Mouse (Mus musculus): ENCODE measurements around the gene Hspb9.

The Hspb9 gene

DNA sequence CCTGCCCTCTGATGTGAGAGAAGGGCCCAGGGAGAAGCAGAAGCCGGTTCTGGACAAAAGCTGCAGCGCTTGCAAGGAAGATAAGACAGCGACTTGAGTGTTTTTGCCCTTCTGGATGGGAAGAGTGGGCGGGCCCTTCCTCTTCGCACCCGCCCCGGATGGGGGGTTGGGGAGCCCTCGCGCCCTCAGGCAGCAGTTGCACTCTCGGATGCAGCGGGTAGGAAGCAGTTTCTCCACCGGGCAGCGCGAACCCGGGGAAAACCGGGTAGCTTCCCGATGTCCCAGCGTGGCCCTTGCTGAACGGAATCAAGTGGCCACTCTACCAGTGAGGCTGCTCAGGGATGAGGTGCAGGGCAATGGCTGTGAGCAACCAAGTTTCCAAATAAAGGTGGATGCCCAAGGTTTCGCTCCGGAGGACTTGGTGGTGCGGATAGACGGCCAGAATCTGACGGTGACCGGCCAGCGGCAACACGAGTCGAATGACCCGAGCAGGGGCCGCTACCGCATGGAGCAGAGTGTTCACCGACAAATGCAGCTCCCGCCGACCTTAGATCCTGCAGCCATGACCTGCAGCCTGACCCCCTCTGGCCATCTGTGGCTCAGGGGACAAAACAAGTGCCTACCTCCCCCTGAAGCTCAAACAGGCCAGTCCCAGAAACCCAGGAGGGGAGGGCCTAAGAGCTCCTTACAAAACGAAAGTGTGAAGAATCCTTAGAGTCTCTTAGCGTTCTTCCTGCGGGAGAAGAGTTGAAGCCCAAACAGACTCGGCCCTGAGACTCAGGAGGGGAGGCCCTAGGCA lies at the start of gene Hspb9:
TSS of gene Hspb9 (plus strand) at position 116 of the 799 bp plus-strand sequence.
- no peak for DNase-seq

DNA sequence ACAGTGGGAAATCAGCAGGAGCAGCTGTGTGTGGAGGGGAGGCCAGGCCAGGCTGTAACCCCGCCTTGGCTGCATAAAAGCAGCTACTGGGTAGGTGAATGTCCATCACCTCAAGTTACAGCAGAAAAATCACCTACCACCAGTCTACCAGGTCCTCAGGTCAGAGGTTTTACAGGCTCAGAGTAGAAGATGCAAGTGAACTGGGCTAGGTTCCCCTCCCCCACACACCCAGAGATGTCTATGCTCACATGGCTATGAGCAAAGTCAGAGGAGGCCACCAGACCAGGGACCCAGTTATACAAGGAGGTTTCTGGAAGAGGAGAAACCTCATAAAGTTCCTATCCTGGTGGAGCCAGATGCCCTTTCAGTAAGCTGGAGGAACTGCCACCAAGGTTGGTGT lies 42.6 kb upstream of the Hspb9 start:
- DNase-seq: no peak

DNA sequence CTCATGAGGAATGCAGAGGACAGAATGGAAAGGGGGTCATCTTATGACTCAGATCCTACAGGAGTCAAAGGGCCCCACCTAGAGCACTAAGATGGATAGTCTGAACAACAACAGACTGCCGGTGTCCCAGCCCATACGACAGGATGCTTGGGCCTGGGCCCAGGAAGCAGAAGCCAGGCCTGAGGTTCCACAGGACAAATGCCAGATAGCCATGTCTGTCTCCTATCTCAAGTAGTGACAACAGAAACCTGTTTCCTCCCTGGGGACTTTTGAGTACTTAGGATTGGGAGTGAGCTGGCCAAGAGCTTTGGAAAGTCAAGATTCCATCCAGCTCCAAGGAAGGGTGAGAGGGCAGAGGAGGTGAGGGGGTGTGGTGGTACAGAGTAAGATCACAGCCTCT lies 41.7 kb upstream of the Hspb9 start:
- peak in 1 of 2 experiments; percentile 22 for DNase-seq

DNA sequence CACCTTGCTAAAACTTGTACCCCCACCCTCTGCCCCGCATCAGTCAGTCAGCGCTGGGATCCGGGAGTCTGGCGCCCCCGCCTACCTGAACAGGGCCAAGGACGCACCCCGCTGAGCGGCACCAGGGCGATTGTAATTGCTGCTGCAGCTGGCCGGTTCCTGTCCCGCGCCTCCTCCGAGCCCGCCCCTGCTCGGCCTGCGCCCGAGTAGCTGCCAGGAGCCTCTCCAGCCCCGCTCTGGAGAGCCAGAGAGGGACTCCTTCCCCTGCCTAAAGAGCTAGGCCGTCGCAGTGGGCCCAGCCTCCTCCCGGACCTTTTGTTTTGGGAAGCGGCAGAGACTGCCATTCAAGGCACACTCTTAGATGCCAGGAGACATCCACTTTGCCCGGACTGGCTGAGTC lies 40.5 kb upstream of the Hspb9 start:
- peak; percentile 14 to 30 for DNase-seq

DNA sequence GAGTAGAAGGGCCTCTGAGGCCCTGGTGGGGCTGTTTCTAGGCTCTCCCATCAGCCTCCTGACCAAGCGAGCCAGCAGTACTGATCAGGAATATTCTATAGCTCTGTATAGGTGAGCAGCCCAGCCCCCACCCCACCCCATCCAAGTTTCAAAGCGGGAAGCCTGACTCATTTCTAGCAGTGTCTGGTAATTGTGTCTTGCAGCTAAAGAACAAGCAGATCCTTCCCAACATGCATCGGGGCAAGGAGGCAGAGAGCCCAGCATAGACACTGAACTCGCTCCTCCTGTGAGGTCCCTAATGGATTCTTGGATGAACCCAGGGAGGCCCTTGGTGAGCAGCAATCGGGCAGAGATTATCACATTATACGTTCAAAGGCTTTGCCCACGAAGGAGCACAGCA lies 35.8 kb upstream of the Hspb9 start:
- no peak for DNase-seq

DNA sequence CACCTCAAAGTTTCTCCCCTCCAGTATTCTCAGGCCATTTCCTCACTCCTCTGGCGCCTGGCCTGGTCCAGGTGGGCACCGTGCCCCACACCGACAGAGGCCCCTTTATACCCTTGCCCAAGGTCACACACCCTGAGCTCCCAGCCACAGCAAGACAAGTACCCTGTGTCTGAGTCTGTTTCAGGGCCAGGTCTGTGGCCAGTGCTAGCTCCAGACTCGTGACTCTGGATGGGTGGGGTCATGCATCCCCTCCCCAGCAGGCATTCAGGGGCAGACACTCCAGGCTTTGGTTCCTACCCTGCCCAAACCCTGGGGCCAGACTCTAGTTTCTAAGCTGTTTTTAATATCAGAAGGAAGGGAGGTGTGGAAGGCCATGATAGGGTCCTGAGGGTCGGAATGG lies 31.8 kb upstream of the Hspb9 start:
- DNase-seq: no peak

DNA sequence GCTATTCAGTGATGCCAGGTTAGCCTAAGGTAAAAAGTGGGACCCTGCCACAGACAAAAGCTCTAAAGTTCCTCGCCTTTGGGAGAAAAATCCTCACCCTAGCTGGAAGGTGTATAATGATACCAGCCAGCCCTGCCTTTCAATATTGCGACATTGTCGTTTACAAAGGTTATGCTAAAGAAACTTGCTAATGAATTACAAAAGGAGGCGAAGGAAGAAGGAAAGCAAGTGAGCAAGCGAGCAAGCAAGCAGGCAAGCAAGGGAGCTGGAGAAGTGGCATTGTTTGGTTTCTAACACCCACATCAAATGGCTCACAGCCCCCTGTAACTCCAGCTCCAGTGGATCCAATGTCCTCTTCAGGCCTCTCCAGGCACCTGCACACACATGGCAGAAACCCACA lies 31.1 kb upstream of the Hspb9 start:
- DNase-seq: no peak

DNA sequence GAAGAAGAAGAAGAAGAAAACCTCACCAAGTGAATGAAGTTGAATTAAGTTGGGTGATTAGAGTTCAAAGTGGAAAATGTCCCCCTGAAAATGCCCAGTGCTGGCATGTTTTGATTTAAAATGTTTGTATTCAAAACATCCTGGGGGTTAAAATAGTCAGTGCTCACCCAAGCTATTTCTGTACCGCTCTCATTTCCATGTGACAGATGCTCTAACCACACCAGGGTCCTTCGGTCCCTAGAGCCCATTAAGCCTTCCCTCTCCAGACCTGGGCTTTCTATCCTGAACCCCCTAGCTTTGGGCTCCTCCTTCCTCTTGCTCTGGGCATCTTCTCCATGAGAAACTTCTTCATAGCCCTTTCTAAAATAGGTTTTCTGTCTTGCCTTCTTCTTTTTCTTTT lies 29.6 kb upstream of the Hspb9 start:
- DNase-seq: no peak

DNA sequence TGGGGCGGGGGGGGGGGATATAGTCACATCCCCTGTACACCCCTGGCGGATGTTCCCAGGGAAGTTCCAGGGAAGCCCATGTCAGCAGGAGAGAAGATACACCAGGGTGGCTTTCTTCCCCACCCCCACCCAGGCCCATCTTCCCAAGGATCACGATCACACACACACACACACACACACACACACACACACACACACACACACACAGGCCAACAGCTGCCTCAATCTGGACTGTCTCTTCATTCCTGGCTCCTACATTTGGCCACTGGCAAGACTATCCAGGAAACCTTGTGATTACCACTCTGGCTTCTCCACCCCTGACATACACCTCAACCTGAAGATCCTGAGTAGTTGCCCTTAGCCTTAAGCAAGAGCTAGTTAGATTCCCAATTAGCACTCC lies 28.3 kb upstream of the Hspb9 start:
- DNase-seq: no peak

DNA sequence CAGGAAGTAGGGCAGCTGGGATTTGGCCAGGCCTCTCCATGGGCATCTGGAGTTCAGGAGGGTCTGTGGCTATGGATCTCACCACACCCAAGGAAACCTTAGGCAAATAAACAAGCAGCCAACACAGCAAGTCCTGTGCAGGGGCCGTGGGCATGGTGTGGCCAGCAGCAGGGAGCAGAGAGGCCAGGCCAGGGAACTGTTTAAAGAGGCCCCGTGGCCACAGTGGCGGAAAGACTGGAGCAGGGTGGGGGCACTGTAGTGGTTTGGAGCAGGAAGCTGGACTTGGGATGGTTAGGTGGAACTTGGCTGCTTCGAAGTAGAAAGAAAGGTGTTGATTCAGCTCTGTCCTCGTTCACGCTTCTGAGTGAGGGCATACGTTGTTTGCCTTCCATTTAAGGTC lies 26.4 kb upstream of the Hspb9 start:
- DNase-seq: no peak

DNA sequence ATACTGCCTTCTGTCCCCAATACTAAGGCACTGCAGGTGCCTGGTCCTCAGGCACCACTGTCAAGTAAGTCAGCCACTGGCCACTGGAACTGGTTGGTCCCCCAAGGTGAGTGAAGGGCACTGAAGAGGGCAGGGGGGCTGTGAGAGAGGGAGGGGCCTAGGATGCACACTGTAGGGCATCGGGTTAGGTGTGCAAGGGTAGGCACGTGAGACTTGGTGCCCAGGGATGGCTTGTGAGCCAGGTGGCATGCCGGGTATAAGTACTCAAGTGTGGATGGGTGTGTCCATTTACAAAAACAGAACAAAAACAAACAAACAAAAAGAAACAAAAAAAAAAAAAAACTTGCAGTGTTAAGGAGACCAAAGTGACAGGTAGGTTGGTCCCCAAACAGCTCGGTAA lies 25.2 kb upstream of the Hspb9 start:
- no peak for DNase-seq

DNA sequence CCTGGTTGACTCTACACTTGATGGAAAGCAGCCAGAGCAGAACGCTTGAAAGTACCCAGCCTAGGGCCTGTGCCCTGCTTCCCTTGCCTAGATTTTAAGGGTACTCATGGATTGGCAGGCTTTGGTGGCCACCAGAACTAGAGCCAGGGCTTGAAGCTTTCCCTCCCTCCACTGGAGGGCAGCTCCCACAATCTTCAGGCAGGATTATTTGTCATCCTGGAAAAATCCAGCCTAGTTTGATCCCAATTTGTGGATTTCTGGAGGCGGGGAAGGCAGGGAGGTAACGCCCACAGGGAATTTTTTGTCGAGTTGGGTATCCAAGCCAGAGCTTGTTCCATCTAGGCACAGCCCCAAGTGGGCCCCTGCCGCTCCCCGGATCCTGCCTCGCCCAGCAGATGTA lies 23.3 kb upstream of the Hspb9 start:
- DNase-seq: no peak

DNA sequence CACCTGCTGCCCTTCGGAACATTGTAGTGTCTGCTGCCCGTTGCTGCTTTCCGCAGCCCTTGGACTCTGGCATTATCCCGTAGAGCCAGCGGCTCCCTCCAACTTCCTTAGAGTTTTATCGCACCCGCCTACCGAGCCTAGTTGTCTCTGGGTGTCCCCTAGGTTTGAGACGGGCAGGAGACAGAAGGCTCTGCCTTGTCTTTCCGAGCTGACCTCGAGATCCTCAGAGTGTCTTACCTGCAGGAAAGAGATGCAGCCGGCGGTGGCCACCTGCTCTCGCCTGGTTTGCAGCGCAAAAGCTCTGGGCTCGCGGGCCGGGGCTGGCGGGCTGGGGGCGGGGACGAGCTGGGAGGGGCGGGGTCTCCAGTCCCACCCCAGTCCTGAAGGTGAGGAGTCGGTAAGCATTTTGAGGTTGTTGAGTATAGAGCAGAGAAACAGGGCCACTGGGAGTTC lies 21.5 kb upstream of the Hspb9 start, which contains the start of gene Zfp385c:
TSS of gene Zfp385c (minus strand) at position 292 of the 453 bp plus-strand sequence.
- DNase-seq: no peak

DNA sequence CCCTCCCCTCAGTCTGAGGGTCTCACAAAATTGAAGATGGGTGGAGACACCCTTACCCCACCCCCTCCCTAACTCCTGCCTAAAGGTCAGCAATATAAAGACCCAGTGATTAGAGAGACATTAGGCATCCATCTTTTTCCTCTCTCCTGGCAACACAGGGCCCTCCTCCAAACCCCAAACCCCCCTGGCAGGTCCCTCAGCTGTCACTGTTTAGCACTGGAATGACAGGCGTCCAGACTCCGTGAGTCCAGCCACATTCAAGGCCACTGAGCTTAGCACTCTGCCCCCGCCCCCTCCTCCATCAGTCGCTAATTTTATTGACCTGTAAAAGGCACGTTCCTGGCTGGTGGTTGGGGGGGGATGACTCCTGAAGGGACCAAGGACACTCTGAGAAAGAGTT lies 20.5 kb upstream of the Hspb9 start:
- DNase-seq: no peak

DNA sequence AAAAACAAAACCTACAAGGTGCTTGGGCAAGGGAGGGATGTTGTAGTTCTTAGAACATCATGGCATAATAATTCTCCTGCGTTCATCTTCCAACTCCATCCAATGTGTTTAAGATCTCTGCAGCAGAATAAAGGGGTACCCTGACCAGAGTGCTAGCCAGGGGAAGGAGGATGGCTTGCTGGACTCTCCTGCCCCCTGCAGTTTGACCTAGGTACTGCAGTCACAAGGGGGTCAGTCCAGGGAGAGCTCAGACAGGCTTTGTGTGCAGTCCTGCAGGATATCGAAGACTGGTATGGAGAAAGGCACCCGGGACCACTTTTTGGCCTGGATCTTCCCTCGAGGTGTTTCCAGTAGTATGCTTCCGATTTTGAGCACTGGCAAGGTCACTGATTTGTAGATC lies 18.7 kb upstream of the Hspb9 start:
- DNase-seq: peak; percentile 80 to 81

DNA sequence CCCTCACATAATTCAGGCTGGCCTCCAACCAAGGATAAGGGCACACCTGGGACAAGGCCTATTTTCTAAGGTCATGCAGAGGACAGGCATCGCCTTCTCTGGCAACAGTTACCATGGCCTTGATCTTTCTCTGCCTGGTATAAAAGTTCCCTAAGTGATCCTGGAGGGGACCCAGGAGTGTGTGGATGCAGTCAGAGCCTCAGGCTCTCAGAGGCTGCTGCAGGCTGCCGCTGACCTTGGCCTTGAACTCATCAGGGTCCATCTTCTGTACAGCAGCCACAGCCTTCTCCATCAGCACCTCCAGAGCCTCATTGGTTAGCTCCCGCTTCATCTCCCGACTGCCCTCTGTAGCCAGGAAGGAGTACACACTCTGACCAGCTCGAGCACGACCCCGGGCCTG lies 15.7 kb upstream of the Hspb9 start:
- DNase-seq: no peak

DNA sequence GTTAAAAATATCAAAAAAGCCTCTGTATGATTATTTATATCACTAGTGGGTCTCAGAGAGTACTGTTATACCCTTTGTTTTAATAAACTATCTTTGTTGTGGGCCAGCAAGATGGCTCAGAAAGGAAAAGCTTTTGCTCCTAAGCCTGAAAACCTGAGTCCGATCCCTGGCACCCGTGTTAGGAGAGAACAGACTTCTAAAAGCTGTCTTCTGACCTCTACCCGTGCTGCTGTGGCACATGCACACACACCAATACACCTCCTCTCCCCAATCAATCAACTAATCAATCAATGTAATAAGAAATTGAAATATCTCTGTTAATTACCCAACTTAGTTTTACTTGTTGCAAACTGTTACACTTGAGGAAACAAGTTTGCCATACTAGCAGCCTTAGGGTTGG lies 12.9 kb upstream of the Hspb9 start:
- no peak for DNase-seq

DNA sequence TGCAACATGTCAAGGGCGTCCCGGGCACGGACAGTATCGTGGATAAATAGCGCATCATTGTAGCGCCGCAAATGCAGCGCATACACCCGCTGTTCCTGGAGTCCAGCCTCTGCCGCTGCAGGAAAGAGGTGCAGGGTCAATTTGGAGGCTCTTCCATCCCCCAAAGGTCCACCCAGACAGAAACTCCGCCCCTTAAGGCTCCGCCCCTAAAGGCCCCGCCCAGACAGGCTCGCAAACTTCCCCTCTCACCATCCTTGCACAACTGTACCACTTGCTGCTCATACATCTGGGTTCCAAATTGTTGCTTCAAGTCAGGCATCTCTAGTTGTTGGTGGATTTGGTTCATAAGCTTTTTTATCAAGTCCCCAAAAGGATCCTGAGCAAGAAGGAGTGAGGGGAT lies 12.3 kb upstream of the Hspb9 start:
- no peak for DNase-seq

DNA sequence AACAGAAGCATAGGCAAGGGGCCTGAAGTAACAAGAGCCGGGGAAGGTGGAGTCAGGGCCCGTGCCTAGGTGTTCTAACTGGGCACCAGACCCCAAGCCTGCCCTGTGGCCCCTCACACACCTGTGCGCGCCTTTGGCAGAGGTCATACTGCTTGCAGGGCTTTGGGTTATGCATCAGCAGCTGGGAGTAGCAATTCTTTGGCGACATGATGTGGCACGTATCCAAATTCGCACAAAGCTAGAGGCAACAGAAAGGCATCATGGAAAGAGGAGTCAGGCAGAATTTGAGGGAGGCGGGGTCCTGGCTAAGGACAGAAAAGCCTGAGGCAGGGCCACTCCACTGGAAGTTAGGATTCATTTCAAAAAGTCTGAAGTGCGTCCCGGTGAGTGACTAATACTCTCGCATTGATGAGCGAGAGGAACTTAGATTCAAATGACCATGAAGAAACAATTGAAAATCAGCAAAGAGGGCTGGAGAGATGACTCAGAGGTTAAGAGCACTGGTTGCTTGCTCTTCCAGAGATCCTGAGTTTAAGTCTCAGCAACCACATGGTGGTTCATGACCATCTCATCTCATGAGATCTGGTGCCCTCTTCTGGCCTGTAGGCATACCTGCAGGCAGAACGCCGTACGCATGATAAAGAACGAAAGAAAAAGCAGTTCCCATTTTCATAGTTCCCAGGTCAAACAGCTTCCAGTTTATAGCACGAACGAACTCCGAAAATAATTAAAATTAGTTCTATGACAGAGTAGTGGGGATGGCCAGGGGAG lies 11.4 kb upstream of the Hspb9 start:
- DNase-seq: peak; percentile 56 to 59

DNA sequence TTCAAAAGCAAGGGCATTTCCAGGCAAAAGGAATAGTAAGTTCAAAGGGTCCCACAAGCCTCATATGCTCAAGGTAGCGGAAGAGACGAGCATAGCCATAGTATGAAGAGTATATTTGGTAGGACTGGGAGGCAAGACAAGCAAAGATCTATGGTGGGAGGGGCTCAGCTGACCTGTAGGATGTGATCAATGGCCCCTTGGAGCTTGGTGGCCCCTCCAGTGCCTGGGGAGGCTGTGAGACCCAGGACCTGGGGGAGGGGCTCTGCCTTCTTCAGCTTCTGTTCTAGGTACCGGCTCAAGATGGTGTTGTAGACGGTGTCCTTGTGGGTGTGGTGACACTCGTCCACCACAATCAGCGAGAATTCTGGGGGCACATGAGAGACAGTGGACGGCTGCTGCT lies 10.7 kb upstream of the Hspb9 start:
- no peak for DNase-seq

DNA sequence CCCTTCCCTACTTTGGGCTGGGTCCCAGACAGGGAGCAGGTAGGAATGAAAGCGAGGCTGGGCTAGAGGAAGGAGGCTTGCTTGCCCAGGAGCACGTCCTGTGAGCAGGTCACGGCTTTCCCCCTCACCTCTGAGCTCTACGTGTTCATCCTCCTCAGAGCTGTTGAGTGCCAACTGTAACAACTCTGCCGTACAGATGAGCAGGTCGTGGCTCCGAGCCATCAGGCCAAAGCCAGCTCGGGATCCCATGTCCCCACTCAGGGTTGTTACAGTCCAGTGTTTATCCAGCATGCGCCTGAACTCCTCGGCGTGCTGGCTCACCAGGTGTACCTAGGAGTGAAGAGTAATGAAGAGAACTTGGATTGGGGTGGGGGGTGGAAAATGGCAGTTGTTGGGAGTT lies 10.3 kb upstream of the Hspb9 start:
- DNase-seq: no peak

DNA sequence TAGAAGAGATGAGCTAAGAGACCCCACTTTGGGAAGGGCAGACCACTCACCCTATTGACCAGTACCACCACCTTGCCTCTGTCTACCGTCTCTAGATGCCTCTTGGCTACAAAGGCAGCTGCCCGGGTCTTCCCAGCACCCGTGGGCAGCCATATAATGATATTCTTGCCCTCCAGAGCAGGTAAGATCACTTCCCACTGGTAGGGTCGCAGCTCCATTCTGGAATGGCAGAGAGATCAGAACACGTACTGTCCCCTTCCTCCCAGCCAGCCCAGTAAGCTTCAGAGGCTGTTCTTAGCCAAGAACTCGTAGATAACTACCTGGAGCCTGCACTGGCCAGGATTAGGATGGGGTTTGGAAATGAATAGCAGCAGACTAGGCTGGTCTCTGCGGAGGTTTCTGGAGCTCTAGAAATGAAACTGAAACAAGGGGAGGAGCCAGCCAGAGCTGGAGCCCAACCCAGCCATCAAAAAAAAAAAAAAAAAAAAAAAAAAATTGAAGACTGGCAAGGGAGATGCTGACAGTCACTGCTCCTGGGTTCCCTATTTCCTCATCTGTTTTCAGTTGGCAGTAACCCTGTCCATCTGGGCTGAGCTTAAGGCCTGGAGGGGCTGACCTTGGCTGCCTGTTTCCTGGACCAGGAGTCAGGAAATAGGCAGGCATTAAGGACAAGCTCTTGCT lies 9.7 kb upstream of the Hspb9 start, which contains the start of gene Dhx58:
TSS of gene Dhx58 (minus strand) at position 421 of the 681 bp plus-strand sequence.
- DNase-seq: no peak

DNA sequence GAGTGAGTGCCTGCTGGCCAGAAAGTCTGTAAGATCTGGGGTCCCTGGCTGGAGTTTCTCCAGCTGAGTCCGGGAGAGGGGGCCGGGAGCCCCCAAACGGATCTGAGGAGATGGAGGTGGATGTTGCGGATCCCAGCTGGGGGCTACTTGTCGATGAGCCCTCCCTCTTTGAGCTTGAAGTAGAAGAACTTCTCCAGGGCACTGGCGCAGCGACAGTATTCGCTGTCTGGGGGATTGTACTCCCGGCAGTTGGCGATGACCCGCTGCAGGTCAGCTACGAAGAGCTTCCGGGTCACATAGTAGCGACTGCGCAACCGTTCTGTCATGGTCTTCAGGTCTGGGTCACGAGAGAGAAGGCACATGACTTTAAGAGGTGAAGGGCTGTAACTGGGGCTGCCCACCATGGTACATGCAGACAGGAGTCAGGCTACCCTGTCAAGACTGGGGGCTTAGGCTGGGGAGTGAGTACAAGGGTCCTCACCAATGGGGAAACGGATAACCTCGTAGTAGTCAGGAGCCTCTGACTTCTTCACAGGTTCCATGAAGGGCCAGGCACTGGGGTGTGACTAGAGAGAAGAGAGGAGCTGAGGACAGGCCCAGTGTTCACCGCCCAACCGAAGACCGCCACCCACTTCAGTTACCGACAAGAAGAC lies 8.4 kb upstream of the Hspb9 start:
- DNase-seq: no peak

All from cerebellum, postnatal 36 days (tissue).